Comparison of ENCODE assay signal across 16 mouse cellular contexts in the genomic region with DNA sequence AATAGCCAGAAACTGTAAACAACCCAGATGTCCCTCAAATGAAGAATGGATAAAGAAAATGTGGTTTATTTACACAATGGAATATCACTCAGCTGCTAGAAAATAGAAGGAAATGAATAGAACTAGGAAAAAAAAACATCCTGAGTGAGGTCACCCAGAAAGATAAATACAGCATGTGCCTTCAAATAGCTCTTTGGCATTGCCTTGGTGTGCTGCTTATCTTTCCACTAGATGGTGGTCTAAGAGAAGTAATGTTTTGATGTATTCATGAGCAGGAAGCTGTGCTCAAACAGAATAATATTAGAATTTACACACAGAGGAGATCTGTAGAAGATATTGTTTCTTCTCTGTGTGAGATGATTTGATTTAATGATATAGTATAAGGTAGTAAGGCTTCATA.
DNase-seq lines count a peak whose midpoint lies in the region; ATAC-seq and TF ChIP-seq lines count a peak whose summit lies in the region.
"Had no signal": no experiment of that assay in that cellular context is flagged by ENCODE, and none has a peak within 500 bp of the region (broad histone marks: within the 10 kb centered on the region; RNA-seq: fewer than 3 reads in every experiment).

No protein-coding gene starts in this region.

- no peaks in the 10 kb centered on the region for H3K9me3 ChIP-seq in forebrain, postnatal 0 days (ENCODE audit: low read length)
- H3K9me3 ChIP-seq in forebrain, embryonic 15.5 days, result no peaks in the 10 kb centered on the region
- H3K9me3 ChIP-seq: embryonic facial prominence, embryonic 15.5 days; limb, embryonic 13.5 days; lung, embryonic 15.5 days; midbrain, embryonic 15.5 days; neural tube, embryonic 13.5 days had no signal

- no peaks in the 10 kb centered on the region for H3K27me3 ChIP-seq in forebrain, postnatal 0 days (ENCODE audit: insufficient read depth, low read length)
- no peaks in the 10 kb centered on the region for H3K27me3 ChIP-seq in forebrain, embryonic 15.5 days
- H3K27me3 ChIP-seq: embryonic facial prominence, embryonic 15.5 days; limb, embryonic 13.5 days; lung, embryonic 15.5 days; midbrain, embryonic 15.5 days; neural tube, embryonic 13.5 days had no signal

- no peaks in the 10 kb centered on the region for H3K36me3 ChIP-seq in forebrain, postnatal 0 days (ENCODE audit: insufficient read depth)
- H3K36me3 ChIP-seq in forebrain, embryonic 15.5 days, result no peaks in the 10 kb centered on the region
- H3K36me3 ChIP-seq: embryonic facial prominence, embryonic 15.5 days; limb, embryonic 13.5 days; lung, embryonic 15.5 days; midbrain, embryonic 15.5 days; neural tube, embryonic 13.5 days had no signal

- peak; percentile 66 for ATAC-seq in forebrain, postnatal 0 days
- no peak for ATAC-seq in forebrain, embryonic 15.5 days (replicated peaks)
- ATAC-seq: forebrain, embryonic 16.5 days; midbrain, embryonic 15.5 days had no signal

- no peak overlapping the region for H3K4me3 ChIP-seq in forebrain, postnatal 0 days (ENCODE audit: low read depth, low read length)
- H3K4me3 ChIP-seq in forebrain, embryonic 15.5 days, result no peak overlapping the region
- H3K4me3 ChIP-seq: embryonic facial prominence, embryonic 15.5 days; limb, embryonic 13.5 days; lung, embryonic 15.5 days; midbrain, embryonic 15.5 days; neural tube, embryonic 13.5 days had no signal

- H3K4me1 ChIP-seq in forebrain, postnatal 0 days (ENCODE audit: insufficient read depth), result no peaks in the 10 kb centered on the region
- no peaks in the 10 kb centered on the region for H3K4me1 ChIP-seq in forebrain, embryonic 15.5 days
- H3K4me1 ChIP-seq: embryonic facial prominence, embryonic 15.5 days; limb, embryonic 13.5 days; lung, embryonic 15.5 days; midbrain, embryonic 15.5 days; neural tube, embryonic 13.5 days had no signal

- no peak overlapping the region for H3K4me2 ChIP-seq in forebrain, postnatal 0 days (ENCODE audit: low read depth)
- H3K4me2 ChIP-seq in forebrain, embryonic 15.5 days (replicated peaks), result no peak overlapping the region
- H3K4me2 ChIP-seq: embryonic facial prominence, embryonic 15.5 days; limb, embryonic 13.5 days; lung, embryonic 15.5 days; midbrain, embryonic 15.5 days; neural tube, embryonic 13.5 days had no signal

- no peak overlapping the region for H3K27ac ChIP-seq in forebrain, postnatal 0 days (ENCODE audit: low read depth, low read length)
- H3K27ac ChIP-seq in forebrain, embryonic 15.5 days (replicated peaks), result no peak overlapping the region
- H3K27ac ChIP-seq: embryonic facial prominence, embryonic 15.5 days; limb, embryonic 13.5 days; lung, embryonic 15.5 days; midbrain, embryonic 15.5 days; neural tube, embryonic 13.5 days had no signal

- peak; percentile 39 for DNase-seq in forebrain, postnatal 0 days
- peak; percentile 3 for DNase-seq in layer of hippocampus, adult 9-11 months
- DNase-seq in layer of hippocampus, adult 11-12 months (ENCODE audit: low spot score), result no peak
- peak; percentile 56 for DNase-seq in CD4-positive, CD25-positive, alpha-beta regulatory T cell, adult 2 months (ENCODE audit: low read depth, low spot score)
- DNase-seq in lung, postnatal 10 days, result peak; percentile 23
- DNase-seq in B cell, adult 2 months, result no peak
- no peak for DNase-seq in thymus, postnatal 4 days
- DNase-seq: cerebellum, adult 11-12 months; kidney, postnatal 36 days had no signal

- peak; percentile 60 for TF ChIP-seq CTCF in forebrain, postnatal 0 days (IDR thresholded peaks at IDR 0.05; ENCODE audit: low read depth)

- H3K9ac ChIP-seq in forebrain, postnatal 0 days, result no peak overlapping the region
- H3K9ac ChIP-seq in forebrain, embryonic 15.5 days (replicated peaks), result no peak overlapping the region
- H3K9ac ChIP-seq: embryonic facial prominence, embryonic 15.5 days; limb, embryonic 13.5 days; lung, embryonic 15.5 days; midbrain, embryonic 15.5 days; neural tube, embryonic 13.5 days had no signal

Comparison
In these comparisons a context has a peak if more than half of its experiments do, and no peak if none do; other contexts are left out.
1. DNase-seq: peak in forebrain, postnatal 0 days (single experiment), layer of hippocampus, adult 9-11 months (single experiment), CD4-positive, CD25-positive, alpha-beta regulatory T cell, adult 2 months (single experiment) and lung, postnatal 10 days (single experiment); none in layer of hippocampus, adult 11-12 months (single experiment), B cell, adult 2 months (0 of 2) and thymus, postnatal 4 days (single experiment).